Mouse (Mus musculus) central nervous system, embryonic 18 days (tissue): ENCODE data around the gene Gm20708. TPM values are rescaled to one million over a fixed set of nuclear protein-coding genes. Genes with fewer than 3 reads are reported as not detected.

Experiments
- polyA plus RNA-seq: library from polyadenylated mRNA; depleted of rRNA; stranded (reverse); fragments of >200 nt; gene quantifications from 2 replicates; pipeline ENCODE4 v1.2.3, GENCODE M21; 2012; rRNA removed

Gene Gm20708
- polyA plus RNA-seq = 0.96 and 1.4 TPM in 2 replicates

DNA sequence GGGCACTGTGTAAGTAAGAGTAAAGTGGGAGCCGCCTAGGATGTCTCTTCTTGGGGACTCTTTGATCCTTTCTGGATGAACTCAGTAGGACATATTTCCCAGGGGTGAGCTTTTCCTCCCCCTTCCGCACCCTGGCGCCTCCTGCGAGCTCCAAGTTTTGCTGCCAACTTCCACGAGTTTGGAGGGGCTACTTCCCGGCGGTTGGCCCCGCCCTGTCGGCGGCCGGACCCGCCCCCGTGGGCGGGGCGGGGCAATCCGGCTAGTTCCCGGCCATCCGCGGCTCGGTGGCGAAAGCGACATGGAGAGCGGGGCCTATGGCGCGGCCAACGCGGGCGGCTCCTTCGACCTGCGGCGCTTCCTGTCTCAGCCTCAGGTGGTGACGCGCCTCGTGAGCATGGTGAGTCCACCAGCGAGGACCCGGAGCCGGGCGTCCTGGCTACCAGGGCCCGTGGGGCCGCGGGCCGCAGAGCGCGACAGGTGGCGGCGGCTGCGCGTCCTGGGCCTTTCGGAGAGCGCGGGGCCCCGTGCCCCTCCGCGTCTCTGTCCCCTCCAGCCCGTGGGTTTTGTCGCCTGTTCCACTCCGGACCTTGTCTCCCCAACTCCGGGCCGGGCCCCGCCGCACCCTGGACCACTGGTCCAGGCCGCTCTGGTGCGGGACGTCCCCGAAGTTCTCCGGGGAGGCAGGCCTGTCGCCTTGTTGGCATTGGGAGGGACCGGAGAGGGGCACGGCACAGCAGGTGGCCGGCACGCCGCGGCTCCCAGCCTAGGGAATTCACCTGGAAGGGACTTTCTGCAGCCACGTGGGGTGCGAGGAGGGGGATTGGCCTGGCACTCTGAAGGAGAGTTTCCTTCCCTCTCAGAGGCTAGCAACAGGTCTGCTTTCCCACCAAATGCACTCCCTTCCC, at the start of gene Gm20708, which contains the start of gene Syngr2:
Gene Gm20708 (plus strand): TSS at position 262 of the 905 bp plus-strand sequence.
Gene Syngr2 (plus strand): TSS at position 262 of the 905 bp plus-strand sequence.

DNA sequence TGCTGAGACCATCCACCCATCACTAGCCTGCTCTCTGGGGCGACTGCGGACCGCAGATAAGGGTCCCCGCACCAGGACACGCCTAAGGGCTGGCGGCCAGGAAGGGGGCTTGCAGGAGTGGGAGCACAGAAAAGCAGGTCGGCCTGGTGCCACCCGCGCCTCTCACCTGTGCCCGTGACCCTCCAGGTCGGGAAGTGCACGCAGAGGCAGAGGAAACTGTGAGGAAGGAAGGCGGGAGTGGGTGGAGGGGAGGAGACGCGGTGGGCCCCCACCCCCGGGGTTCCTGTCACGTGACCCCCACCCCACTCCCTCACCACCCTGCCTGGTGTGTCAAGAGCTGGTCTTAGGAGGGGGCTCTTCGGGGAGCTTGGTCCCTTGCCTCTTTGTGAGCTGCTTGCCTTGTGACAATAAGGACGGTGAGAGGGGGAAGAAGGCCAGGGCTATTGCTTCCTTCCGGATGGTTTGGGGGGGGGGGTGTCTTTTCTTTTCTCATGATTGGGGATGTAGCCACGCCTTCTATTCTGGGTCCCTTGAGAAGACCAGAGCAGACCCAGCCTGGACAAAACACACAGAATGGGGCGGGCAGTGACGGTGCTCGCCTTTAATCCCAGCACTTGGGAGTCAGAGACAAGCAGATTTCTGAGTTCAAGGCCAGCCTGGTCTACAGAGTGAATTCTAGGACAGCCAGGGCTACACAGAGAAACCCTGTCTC, 27.3 kb upstream of the Gm20708 start, which contains the start of the genes Tmc8 and Tmc6:
Gene Tmc8 (plus strand): TSS at position 84 of the 712 bp plus-strand sequence.
Gene Tmc6 (minus strand): TSS at position 206 of the 712 bp plus-strand sequence.

DNA sequence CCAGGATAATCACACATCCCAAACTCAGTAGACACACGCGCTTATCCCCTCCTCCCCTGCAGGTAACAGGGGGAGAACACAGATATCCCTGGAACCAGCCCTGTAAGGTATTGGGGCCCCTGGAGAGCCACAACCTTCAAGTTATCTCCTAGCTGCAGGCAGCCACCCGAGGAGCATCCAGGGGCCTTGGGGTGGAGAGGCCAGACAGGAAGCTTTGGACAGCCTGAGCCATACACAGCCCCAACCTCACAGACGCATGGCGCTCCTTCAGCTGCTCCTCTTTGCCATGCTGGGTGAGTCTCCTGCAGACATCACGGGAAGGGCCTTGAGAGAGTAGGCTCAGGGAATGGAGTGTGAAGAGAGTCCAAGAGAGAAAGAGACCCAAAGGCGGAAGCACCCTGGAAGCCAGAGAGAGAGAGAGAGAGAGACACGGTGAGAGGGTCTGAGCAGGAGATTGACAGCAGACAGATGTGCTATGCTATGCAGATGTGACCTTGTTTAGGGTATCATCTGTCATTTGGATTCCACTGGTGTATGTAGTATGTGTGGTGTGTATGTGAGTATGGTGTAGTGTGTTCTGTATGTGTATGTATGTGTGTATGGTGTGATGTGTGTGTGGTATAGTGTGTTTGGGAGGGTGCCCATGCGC, 11.8 kb upstream of the Gm20708 start, which contains the start of gene 6030468B19Rik:
Gene 6030468B19Rik (plus strand): TSS at position 150 of the 649 bp plus-strand sequence.

DNA sequence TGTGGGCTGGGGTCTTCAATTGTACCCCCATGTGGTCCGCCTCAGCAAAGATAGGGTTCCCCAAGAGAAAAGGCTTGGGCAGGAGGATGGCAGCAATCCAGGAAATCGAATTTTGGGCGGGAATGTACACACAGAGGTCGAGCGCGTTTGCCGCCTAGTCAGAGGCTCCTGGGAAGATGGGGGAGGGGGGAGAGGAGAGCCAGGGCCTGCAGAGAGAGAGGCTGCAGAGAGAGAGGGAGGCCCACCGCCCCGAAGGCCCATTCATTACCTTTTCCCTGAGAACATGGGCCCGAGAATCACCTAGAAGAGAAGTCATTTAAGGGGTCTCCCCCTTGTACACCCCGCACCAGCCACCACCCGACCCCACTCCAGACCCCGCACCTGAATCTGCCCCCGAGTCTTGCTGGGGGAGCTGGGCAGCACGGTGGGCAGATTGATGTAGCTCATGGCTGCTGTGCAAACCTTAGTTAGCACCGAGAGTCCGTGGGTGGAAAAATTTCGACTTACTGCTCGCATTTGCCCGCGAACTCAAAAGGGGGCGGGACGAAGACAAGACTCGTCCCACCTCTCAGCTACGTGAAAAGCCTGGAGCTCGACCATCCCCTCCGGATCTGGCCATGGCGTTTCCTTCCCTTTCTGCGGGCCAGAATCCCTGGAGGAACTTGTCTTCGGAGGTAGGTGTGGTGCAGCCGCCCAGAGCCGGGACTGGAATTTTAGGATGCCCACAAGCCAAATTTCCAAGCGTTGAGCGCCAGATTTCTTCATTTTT, 16.0 kb downstream of the Gm20708 start, which contains the start of the genes Afmid and Tk1:
Gene Afmid (plus strand): TSS at position 592 of the 769 bp plus-strand sequence.
Gene Tk1 (minus strand): TSS at position 760 of the 769 bp plus-strand sequence.

DNA sequence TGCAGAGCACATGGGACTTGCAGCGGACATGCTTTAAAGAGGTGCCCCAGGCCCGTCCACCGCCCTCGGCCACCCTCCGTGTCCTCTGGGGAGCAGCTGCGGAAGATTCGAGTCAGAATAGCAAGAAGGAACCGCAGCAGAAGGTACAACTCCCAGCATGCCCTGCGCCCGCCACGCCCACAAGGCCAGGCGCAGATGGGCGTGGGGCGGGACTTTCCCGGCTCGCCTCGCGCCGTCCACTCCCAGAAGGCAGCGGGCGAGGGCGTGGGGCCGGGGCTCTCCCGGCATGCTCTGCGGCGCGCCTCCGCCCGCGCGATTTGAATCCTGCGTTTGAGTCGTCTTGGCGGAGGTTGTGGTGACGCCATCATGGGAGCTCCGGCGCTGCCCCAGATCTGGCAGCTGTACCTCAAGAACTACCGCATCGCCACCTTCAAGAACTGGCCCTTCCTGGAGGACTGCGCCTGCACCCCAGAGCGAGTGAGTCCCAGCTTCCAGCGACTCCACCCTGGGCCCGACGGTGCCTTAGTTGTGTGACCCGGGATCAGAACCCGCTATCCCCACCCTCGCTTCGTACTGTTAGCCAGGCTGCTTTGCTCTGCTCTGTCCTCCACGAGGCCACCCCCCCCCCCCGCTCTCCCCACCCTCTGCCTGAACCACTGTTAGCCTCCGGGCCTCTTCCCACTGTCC, 39.7 kb downstream of the Gm20708 start, which contains the start of gene Birc5:
Gene Birc5 (plus strand): TSS at position 267 of the 687 bp plus-strand sequence.

DNA sequence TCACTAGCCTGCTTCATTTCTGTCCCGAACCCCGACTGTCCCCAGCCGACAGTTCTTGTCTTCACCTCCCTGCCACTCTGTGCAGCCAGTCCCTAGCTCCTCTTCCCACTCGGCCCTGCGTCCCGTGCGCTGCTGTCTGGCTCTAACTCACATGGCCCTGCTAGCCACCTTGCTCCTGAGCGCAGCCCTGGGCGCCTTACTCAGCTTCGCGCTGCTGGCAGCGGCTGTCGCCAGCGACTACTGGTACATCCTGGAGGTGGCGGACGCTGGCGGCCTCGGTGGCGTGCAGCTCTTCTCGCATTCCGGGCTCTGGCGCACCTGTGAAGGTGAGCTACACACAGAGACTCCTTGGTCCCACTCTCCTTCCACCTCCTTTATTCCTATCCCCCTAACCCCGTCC, 51.1 kb downstream of the Gm20708 start, which contains the start of gene Tmem235:
Gene Tmem235 (plus strand): TSS at position 152 of the 400 bp plus-strand sequence.

DNA sequence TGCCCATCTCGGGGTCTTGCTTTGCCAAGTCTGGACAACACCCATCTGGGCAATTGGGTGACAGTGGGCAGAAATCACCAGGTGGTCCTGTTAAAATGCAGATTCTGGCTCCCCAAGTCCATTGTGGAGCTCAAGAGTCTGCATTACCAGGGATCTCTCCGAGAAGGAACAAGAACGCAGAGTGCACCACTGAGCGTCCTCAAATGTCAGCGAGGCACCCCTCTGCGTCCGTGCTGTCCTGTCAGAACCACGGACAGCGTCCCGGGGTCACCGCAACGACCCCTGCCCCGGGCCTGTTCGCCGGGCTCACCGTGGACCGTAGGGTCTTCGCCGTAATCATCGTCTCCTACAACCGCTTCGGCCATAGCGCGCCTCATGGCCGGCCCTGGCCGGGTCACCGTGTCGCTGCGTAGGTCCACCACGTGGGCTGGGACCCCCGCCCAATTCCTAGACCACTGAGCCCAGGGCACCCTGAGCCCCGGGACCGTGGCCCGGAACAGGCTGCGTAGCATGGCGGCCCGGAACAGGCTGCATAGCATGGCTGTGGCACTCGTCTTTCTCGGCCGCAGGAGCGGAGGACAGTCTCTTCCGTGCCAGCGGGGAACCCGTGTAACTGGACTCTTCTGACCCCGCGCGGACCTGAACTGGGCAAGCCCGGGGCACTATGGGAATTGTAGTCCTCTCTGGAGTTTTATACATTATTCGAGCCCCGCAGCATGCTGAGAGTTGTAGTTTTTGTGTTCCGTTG, 63.6 kb downstream of the Gm20708 start, which contains the start of gene Tha1:
Gene Tha1 (minus strand): TSS at position 621 of the 748 bp plus-strand sequence.

Other genes starting within 250 kb of the Gm20708 start
- 41.2 and 48.7 TPM in 2 replicates for gene Tnrc6c, start 155.4 kb upstream of the Gm20708 start, polyA plus RNA-seq
- gene Tmc8, start 27.6 kb upstream of the Gm20708 start, polyA plus RNA-seq = 0.91 and 1.8 TPM in 2 replicates
- 3.4 and 4.6 TPM in 2 replicates for gene Tmc6, start 27.5 kb upstream of the Gm20708 start, polyA plus RNA-seq
- gene 6030468B19Rik, start 12.0 kb upstream of the Gm20708 start, polyA plus RNA-seq = 0.08 and 0.12 TPM in 2 replicates
- gene Syngr2, start within 50 bp of the Gm20708 start, polyA plus RNA-seq = 8.4 and 8.8 TPM in 2 replicates
- 6.3 and 7.2 TPM in 2 replicates for gene Afmid, start 16.3 kb downstream of the Gm20708 start, polyA plus RNA-seq
- gene Tk1, start 16.4 kb downstream of the Gm20708 start, polyA plus RNA-seq = 16.3 and 19.4 TPM in 2 replicates
- gene Birc5, start 39.6 kb downstream of the Gm20708 start, polyA plus RNA-seq = 15.8 and 19.3 TPM in 2 replicates
- 0.04 TPM in 2 replicates for gene Tmem235, start 51.1 kb downstream of the Gm20708 start, polyA plus RNA-seq
- 7.0 and 7.2 TPM in 2 replicates for gene Tha1, start 63.8 kb downstream of the Gm20708 start, polyA plus RNA-seq
- gene Socs3, start 160.4 kb downstream of the Gm20708 start, polyA plus RNA-seq = 8.7 and 13.5 TPM in 2 replicates
- 54.1 and 56.6 TPM in 2 replicates for gene Pgs1, start 176.6 kb downstream of the Gm20708 start, polyA plus RNA-seq